In the genomic region with DNA sequence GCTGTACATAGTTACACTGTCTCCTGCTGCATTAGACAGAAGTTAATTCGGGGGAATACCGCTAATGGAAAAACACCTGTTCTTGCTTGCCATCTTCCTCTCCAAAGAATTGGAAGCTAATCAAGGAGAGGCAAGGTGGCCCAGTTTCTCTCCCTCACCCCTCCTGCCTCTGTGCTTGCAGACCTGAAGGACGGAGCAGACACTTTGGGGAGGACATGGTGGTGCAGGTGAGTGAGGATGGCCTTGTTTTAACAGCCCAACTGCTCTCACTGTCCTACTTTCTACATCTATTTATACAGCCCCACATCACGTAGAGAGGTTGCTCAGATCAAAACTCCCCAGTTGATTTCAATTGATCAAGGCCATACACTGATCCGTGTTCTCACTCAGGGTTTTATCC, we compare ENCODE assay signal across 26 mouse cellular contexts.
"Had no signal": no experiment of that assay in that cellular context is flagged by ENCODE, and none has a peak within 500 bp of the region (broad histone marks: within the 10 kb centered on the region; RNA-seq: fewer than 3 reads in every experiment).

No protein-coding gene starts in this region.

- H3K27ac ChIP-seq: heart, adult 2 months; heart, embryonic 13.5 days; heart, embryonic 15.5 days; hindbrain, embryonic 13.5 days; kidney, embryonic 15.5 days; kidney, postnatal 0 days; limb, embryonic 13.5 days; limb, embryonic 15.5 days; liver, embryonic 12.5 days; liver, embryonic 14.5 days had no signal

- H3K4me3 ChIP-seq: heart, adult 2 months; heart, embryonic 13.5 days; heart, embryonic 15.5 days; hindbrain, embryonic 13.5 days; kidney, embryonic 15.5 days; limb, embryonic 13.5 days; limb, embryonic 15.5 days; liver, embryonic 12.5 days had no signal

- ATAC-seq: hindbrain, embryonic 16.5 days; intestine, embryonic 16.5 days; liver, embryonic 12.5 days had no signal

- H3K27me3 ChIP-seq: heart, embryonic 13.5 days; heart, embryonic 15.5 days; hindbrain, embryonic 13.5 days; kidney, embryonic 15.5 days; limb, embryonic 13.5 days; limb, embryonic 15.5 days; liver, embryonic 12.5 days had no signal

- H3K4me2 ChIP-seq: heart, embryonic 11.5 days; heart, embryonic 13.5 days; heart, embryonic 15.5 days; hindbrain, embryonic 13.5 days; kidney, embryonic 15.5 days; limb, embryonic 13.5 days; limb, embryonic 15.5 days; liver, embryonic 12.5 days had no signal

- H3K9me3 ChIP-seq: heart, embryonic 13.5 days; heart, embryonic 15.5 days; hindbrain, embryonic 13.5 days; kidney, embryonic 15.5 days; limb, embryonic 13.5 days; limb, embryonic 15.5 days; liver, embryonic 12.5 days had no signal

- DNase-seq: gastrocnemius, postnatal 14 days; gastrocnemius, postnatal 36 days; heart, adult 11 months; heart, adult 2 months; heart, postnatal 14 days; heart, postnatal 36 days; kidney, adult 11 months; kidney, adult 2 months; kidney, adult 9 months; kidney, postnatal 14 days; kidney, postnatal 36 days; layer of hippocampus, adult 9-11 months; layer of hippocampus, postnatal 36 days; left cerebral cortex, postnatal 4 days had no signal

- H3K36me3 ChIP-seq: heart, embryonic 13.5 days; heart, embryonic 15.5 days; hindbrain, embryonic 13.5 days; kidney, embryonic 15.5 days; limb, embryonic 13.5 days; limb, embryonic 15.5 days; liver, embryonic 12.5 days had no signal

- H3K4me1 ChIP-seq: limb, embryonic 13.5 days; limb, embryonic 15.5 days; liver, embryonic 12.5 days had no signal

- H3K9ac ChIP-seq: heart, embryonic 13.5 days; heart, embryonic 15.5 days; hindbrain, embryonic 13.5 days; kidney, embryonic 15.5 days; limb, embryonic 13.5 days; limb, embryonic 15.5 days; liver, embryonic 12.5 days; liver, embryonic 14.5 days had no signal
